Mouse (Mus musculus): ENCODE results near the gene Ewsr1. TPM values are rescaled to one million over a fixed set of nuclear protein-coding genes. Genes with fewer than 3 reads are reported as not detected.

The Ewsr1 gene
- polyA plus RNA-seq, 1 experiment: 769 TPM

DNA sequence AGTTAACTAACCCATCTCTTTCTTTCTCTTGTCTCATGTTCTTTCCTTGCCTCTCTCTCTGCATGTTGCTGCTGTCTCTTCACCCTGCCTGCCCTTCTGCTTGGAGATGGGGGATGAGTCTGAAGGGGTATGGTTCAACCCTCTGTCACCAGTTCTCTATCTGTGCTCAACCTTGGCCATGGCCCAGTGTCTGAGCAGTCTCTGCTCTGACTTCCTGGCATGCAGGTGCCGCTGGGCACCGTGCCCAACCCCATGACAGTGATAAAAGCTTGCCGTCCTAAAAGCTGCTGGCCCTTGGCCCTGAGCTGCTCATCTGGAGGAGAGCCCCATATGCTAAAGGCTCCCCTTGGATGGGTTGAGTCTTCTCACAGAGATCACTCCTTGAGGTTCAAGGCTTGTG, 65.9 kb downstream of the Ewsr1 start:
- Histone ChIP-seq H3K27ac (ENCODE audit: insufficient read depth, low read length) (no peak overlapping the region), H3K4me3 (ENCODE audit: insufficient read depth, low read length) (no peak overlapping the region), H3K4me1 (ENCODE audit: control insufficient read depth, insufficient read depth, low read length) (no peaks in the 10 kb centered on the region)
- no peak for TF ChIP-seq CTCF (IDR thresholded peaks at IDR 0.05; ENCODE audit: borderline replicate concordance, insufficient read depth, low read length)
- no peak for TF ChIP-seq POLR2A (IDR thresholded peaks at IDR 0.05; ENCODE audit: low read depth, low read length)

DNA sequence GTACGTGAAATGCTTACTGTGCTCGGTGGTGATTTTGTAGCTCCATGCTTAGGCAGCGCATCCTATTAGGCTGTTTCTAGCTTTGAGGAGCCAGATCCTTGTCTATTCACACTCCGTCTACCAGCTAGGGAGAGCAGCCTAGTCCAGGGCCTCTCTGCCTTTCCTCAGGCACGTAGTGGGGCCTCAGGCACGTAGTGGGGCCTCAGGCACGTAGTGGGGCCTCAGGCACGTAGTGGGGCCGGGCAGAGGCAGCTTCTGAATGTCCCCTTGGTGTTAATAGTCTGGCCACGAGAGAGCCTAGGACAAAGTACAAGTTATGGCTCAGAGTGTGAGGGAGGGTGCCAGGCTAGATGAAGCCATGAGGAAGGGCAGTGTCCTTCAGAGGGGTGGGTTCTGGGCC, 66.4 kb downstream of the Ewsr1 start:
- no peak overlapping the region for H3K4me3 ChIP-seq (ENCODE audit: insufficient read depth, low read length)
- H3K4me1 ChIP-seq (ENCODE audit: control insufficient read depth, insufficient read depth, low read length): no peaks in the 10 kb centered on the region
- no peak for TF ChIP-seq CTCF (IDR thresholded peaks at IDR 0.05; ENCODE audit: borderline replicate concordance, insufficient read depth, low read length)
- TF ChIP-seq POLR2A (IDR thresholded peaks at IDR 0.05; ENCODE audit: low read depth, low read length): no peak
- H3K27ac ChIP-seq (ENCODE audit: insufficient read depth, low read length): no peak overlapping the region

DNA sequence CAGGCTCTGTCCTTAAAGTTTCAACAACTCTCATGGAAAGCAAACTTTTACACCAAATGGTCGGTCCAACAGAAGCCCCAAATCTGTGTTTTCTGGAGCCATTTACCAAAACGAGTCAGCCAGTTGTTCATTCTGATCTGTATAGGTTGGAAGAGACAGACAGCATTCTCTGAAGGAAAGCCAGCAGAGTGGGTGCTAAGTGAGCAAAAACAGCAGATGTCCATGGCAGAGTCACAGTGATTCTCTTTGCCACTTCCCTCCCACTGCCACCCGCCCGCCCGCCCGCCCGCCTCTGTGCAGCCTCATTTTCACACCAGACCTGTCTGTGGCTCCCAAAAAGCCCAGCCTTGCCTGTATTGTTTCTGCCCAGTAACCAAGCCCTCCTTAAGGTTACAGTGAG, 70.8 kb downstream of the Ewsr1 start:
- H3K4me3 ChIP-seq (ENCODE audit: insufficient read depth, low read length): no peak overlapping the region
- TF ChIP-seq CTCF (IDR thresholded peaks at IDR 0.05; ENCODE audit: borderline replicate concordance, insufficient read depth, low read length): no peak
- TF ChIP-seq POLR2A (IDR thresholded peaks at IDR 0.05; ENCODE audit: low read depth, low read length): no peak
- no peaks in the 10 kb centered on the region for H3K4me1 ChIP-seq (ENCODE audit: control insufficient read depth, insufficient read depth, low read length)
- no peak overlapping the region for H3K27ac ChIP-seq (ENCODE audit: insufficient read depth, low read length)

DNA sequence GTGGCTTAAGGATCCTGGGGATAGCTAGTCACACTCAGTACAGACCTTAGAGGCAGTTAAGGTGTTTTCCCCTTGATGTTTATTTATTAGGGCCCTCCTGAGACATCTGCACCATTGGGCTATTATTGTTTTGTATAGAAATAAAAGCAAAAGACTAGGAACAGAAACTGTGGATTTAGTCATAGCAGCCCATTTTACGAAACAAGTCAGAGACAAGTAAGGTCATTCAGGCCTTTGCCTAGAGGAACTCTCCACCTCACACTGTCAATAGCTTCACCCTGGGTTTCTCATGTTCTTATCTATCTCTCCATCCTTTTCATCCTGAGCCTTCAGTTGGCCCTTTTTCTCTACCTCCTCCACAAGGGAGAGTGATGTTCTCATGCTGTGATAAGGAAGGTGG, 74.0 kb downstream of the Ewsr1 start:
- no peaks in the 10 kb centered on the region for H3K4me1 ChIP-seq (ENCODE audit: control insufficient read depth, insufficient read depth, low read length)
- no peak overlapping the region for H3K27ac ChIP-seq (ENCODE audit: insufficient read depth, low read length)
- TF ChIP-seq POLR2A (IDR thresholded peaks at IDR 0.05; ENCODE audit: low read depth, low read length): no peak
- no peak for TF ChIP-seq CTCF (IDR thresholded peaks at IDR 0.05; ENCODE audit: borderline replicate concordance, insufficient read depth, low read length)

More for the DNA sequence above, 74.0 kb downstream of the Ewsr1 start:
- no peak overlapping the region for H3K4me3 ChIP-seq (ENCODE audit: insufficient read depth, low read length)

Other genes starting within 250 kb of the Ewsr1 start
- 45.3 and 52.9 TPM in 2 replicates for gene Nf2, start 249.7 kb downstream of the Ewsr1 start, polyA plus RNA-seq (2011; ENCODE audit: insufficient read length, low read depth, missing spikeins)
- 16.4 and 20.8 TPM in 2 replicates for gene Nipsnap1, start 225.3 kb downstream of the Ewsr1 start, polyA plus RNA-seq (2011; ENCODE audit: insufficient read length, low read depth, missing spikeins)
- gene Thoc5, start 203.9 kb downstream of the Ewsr1 start, polyA plus RNA-seq (2011; ENCODE audit: insufficient read length, low read depth, missing spikeins): 33.1 and 34.9 TPM in 2 replicates
- not detected in 2 replicates for gene Nefh, start 151.2 kb downstream of the Ewsr1 start, polyA plus RNA-seq (2011; ENCODE audit: insufficient read length, low read depth, missing spikeins)
- gene Ap1b1, start 112.4 kb downstream of the Ewsr1 start, polyA plus RNA-seq (2011; ENCODE audit: insufficient read length, low read depth, missing spikeins): 62.4 and 65.8 TPM in 2 replicates
- gene Rasl10a, start 41.1 kb downstream of the Ewsr1 start, polyA plus RNA-seq (2011; ENCODE audit: insufficient read length, low read depth, missing spikeins): not detected in 2 replicates
- gene Gas2l1, start 33.9 kb downstream of the Ewsr1 start, polyA plus RNA-seq (2011; ENCODE audit: insufficient read length, low read depth, missing spikeins): 37.8 and 50.2 TPM in 2 replicates
- 16.5 and 19.5 TPM in 2 replicates for gene Rhbdd3, start 340 bp downstream of the Ewsr1 start, polyA plus RNA-seq (2011; ENCODE audit: insufficient read length, low read depth, missing spikeins)
- gene Emid1, start 53.0 kb upstream of the Ewsr1 start, polyA plus RNA-seq (2011; ENCODE audit: insufficient read length, low read depth, missing spikeins): 2.3 and 4.1 TPM in 2 replicates
- gene Kremen1, start 162.3 kb upstream of the Ewsr1 start, polyA plus RNA-seq (2011; ENCODE audit: insufficient read length, low read depth, missing spikeins): 28.3 and 33.8 TPM in 2 replicates

Data from embryonic fibroblast, embryonic 13.5 days (primary cell).